In genomic region chr11:113327499-113328062, GRCm38 (mm10) we compare ENCODE assay signal across 18 mouse cellular contexts.
A peak's percentile ranks its signal among the peaks of the same experiment; 100 is the strongest.
DNase-seq lines count a peak whose midpoint lies in the region; ATAC-seq lines count a peak whose summit lies in the region.
"Had no signal": no experiment of that assay in that cellular context is flagged by ENCODE, and none has a peak within 500 bp of the region (broad histone marks: within the 10 kb centered on the region; RNA-seq: fewer than 3 reads in every experiment).

No protein-coding gene starts in this region.

- H3K36me3 ChIP-seq in hindbrain, embryonic 11.5 days (ENCODE audit: control insufficient read depth, insufficient read depth, low read length), result no peaks in the 10 kb centered on the region
- no peaks in the 10 kb centered on the region for H3K36me3 ChIP-seq in hindbrain, embryonic 13.5 days
- H3K36me3 ChIP-seq in embryonic facial prominence, embryonic 14.5 days (ENCODE audit: control insufficient read depth, insufficient read depth, low read length), result no peaks in the 10 kb centered on the region
- no peaks in the 10 kb centered on the region for H3K36me3 ChIP-seq in hindbrain, embryonic 12.5 days
- no peaks in the 10 kb centered on the region for H3K36me3 ChIP-seq in midbrain, embryonic 15.5 days (replicated peaks)
- H3K36me3 ChIP-seq: heart, embryonic 12.5 days; neural tube, embryonic 12.5 days had no signal

- H3K4me2 ChIP-seq in hindbrain, embryonic 11.5 days (replicated peaks; ENCODE audit: low read depth, low read length), result no peak overlapping the region
- no peak overlapping the region for H3K4me2 ChIP-seq in hindbrain, embryonic 13.5 days
- no peak overlapping the region for H3K4me2 ChIP-seq in embryonic facial prominence, embryonic 14.5 days (ENCODE audit: low read depth, low read length)
- no peak overlapping the region for H3K4me2 ChIP-seq in hindbrain, embryonic 12.5 days (replicated peaks)
- no peak overlapping the region for H3K4me2 ChIP-seq in midbrain, embryonic 15.5 days

- DNase-seq in hindbrain, embryonic 11.5 days (ENCODE audit: low spot score), result peak; percentile 34
- DNase-seq in embryonic facial prominence, embryonic 14.5 days (ENCODE audit: low spot score), result no peak
- no peak for DNase-seq in c-Kit-positive CD71-positive TER-119-positive erythroid progenitor cells, embryonic 14.5 days (ENCODE audit: low spot score)
- no peak for DNase-seq in adrenal gland, adult (ENCODE audit: inconsistent age in 2 of 2, low spot score in 1 of 2)
- no peak for DNase-seq in adrenal gland, postnatal 14 days
- DNase-seq: cerebellum, adult 9-10 months; gastrocnemius, postnatal 36 days; heart, postnatal 4 days; kidney, adult 11 months; kidney, postnatal 14 days; lung, postnatal 14 days; retina, postnatal 1 day; thymus, adult 18-20 months had no signal

- peak; percentile 40; the same call in 1 of the 2 replicates for ATAC-seq in hindbrain, embryonic 11.5 days (ENCODE audit: low FRiP score)
- ATAC-seq in hindbrain, embryonic 13.5 days (ENCODE audit: low FRiP score), result no peak
- ATAC-seq in embryonic facial prominence, embryonic 14.5 days (ENCODE audit: low read depth), result no peak
- ATAC-seq in hindbrain, embryonic 12.5 days (ENCODE audit: low FRiP score), result no peak
- no peak for ATAC-seq in midbrain, embryonic 15.5 days (replicated peaks)

- WGBS in hindbrain, embryonic 11.5 days, result 39% methylated on average over 3 of the region's 3 CpGs
- 37% methylated on average over 3 of the region's 3 CpGs for WGBS in hindbrain, embryonic 13.5 days
- WGBS in embryonic facial prominence, embryonic 14.5 days, result 67% methylated on average over 3 of the region's 3 CpGs
- WGBS in hindbrain, embryonic 12.5 days, result 45% methylated on average over 3 of the region's 3 CpGs
- WGBS in midbrain, embryonic 15.5 days, result 38% methylated on average over 3 of the region's 3 CpGs

- H3K4me3 ChIP-seq in hindbrain, embryonic 11.5 days (ENCODE audit: low read depth, low read length), result no peak overlapping the region
- no peak overlapping the region for H3K4me3 ChIP-seq in hindbrain, embryonic 13.5 days
- H3K4me3 ChIP-seq in embryonic facial prominence, embryonic 14.5 days (ENCODE audit: low read depth, low read length), result no peak overlapping the region
- no peak overlapping the region for H3K4me3 ChIP-seq in hindbrain, embryonic 12.5 days
- H3K4me3 ChIP-seq in midbrain, embryonic 15.5 days, result no peak overlapping the region
- H3K4me3 ChIP-seq: heart, embryonic 12.5 days; neural tube, embryonic 12.5 days had no signal

- H3K9me3 ChIP-seq in hindbrain, embryonic 11.5 days (ENCODE audit: control insufficient read depth, low read length), result no peaks in the 10 kb centered on the region
- H3K9me3 ChIP-seq in hindbrain, embryonic 13.5 days, result no peaks in the 10 kb centered on the region
- no peaks in the 10 kb centered on the region for H3K9me3 ChIP-seq in embryonic facial prominence, embryonic 14.5 days (ENCODE audit: control insufficient read depth, low read length)
- H3K9me3 ChIP-seq in hindbrain, embryonic 12.5 days (replicated peaks), result no peaks in the 10 kb centered on the region
- H3K9me3 ChIP-seq in midbrain, embryonic 15.5 days, result no peaks in the 10 kb centered on the region
- H3K9me3 ChIP-seq: heart, embryonic 12.5 days; neural tube, embryonic 12.5 days had no signal

- H3K9ac ChIP-seq in hindbrain, embryonic 11.5 days (ENCODE audit: low read depth, low read length), result no peak overlapping the region
- H3K9ac ChIP-seq in hindbrain, embryonic 13.5 days, result no peak overlapping the region
- no peak overlapping the region for H3K9ac ChIP-seq in embryonic facial prominence, embryonic 14.5 days (ENCODE audit: low read depth, low read length)
- no peak overlapping the region for H3K9ac ChIP-seq in hindbrain, embryonic 12.5 days
- H3K9ac ChIP-seq in midbrain, embryonic 15.5 days, result no peak overlapping the region
- H3K9ac ChIP-seq: neural tube, embryonic 12.5 days had no signal

- H3K27ac ChIP-seq in hindbrain, embryonic 11.5 days (ENCODE audit: low read depth, low read length), result 0 out of 2 replicates have a peak overlapping the region, but pooled peaks have one; percentile 6
- H3K27ac ChIP-seq in hindbrain, embryonic 13.5 days, result no peak overlapping the region
- H3K27ac ChIP-seq in embryonic facial prominence, embryonic 14.5 days (replicated peaks; ENCODE audit: low read depth, low read length), result peak overlapping the region; percentile 24
- peak overlapping the region; percentile 40; the same call in 1 of the 2 replicates for H3K27ac ChIP-seq in hindbrain, embryonic 12.5 days
- H3K27ac ChIP-seq in midbrain, embryonic 15.5 days, result peak overlapping the region; percentile 3; the same call in 1 of the 2 replicates
- H3K27ac ChIP-seq: neural tube, embryonic 12.5 days had no signal

- H3K4me1 ChIP-seq in hindbrain, embryonic 11.5 days (replicated peaks; ENCODE audit: control insufficient read depth, insufficient read depth, low read length), result peaks cover 4% of the 10 kb centered on the region; the same call in 1 of the 2 replicates
- peaks cover 46% of the 10 kb centered on the region for H3K4me1 ChIP-seq in hindbrain, embryonic 13.5 days (replicated peaks)
- H3K4me1 ChIP-seq in embryonic facial prominence, embryonic 14.5 days (ENCODE audit: control insufficient read depth, insufficient read depth, low read length), result no peaks in the 10 kb centered on the region
- H3K4me1 ChIP-seq in hindbrain, embryonic 12.5 days, result peaks cover 23% of the 10 kb centered on the region
- H3K4me1 ChIP-seq in midbrain, embryonic 15.5 days, result peaks cover 16% of the 10 kb centered on the region; the same call in 1 of the 2 replicates

- no peaks in the 10 kb centered on the region for H3K27me3 ChIP-seq in hindbrain, embryonic 11.5 days (ENCODE audit: control insufficient read depth, insufficient read depth, low read length)
- peaks cover 5% of the 10 kb centered on the region for H3K27me3 ChIP-seq in hindbrain, embryonic 13.5 days
- H3K27me3 ChIP-seq in embryonic facial prominence, embryonic 14.5 days (replicated peaks; ENCODE audit: control insufficient read depth, insufficient read depth, low read length), result no peaks in the 10 kb centered on the region
- no peaks in the 10 kb centered on the region for H3K27me3 ChIP-seq in hindbrain, embryonic 12.5 days
- no peaks in the 10 kb centered on the region for H3K27me3 ChIP-seq in midbrain, embryonic 15.5 days (replicated peaks)
- H3K27me3 ChIP-seq: heart, embryonic 12.5 days had no signal
